Mouse (Mus musculus) thymus, adult 2 months (tissue): ENCODE measurements around the gene Olfr373. TPM values are rescaled to one million over a fixed set of nuclear protein-coding genes. Genes with fewer than 3 reads are reported as not detected.

Experiments used
- DNase-seq: peaks from one replicate; pipeline ENCODE4 v3.0.0; 2021
- H3K27ac ChIP-seq: fragments of 200-500 bp; 2 replicates; pipeline ENCODE4 v1.5.1; 2012; ENCODE audit warnings: low read length, control low read depth; ENCODE audit not compliant: control insufficient read depth, insufficient read depth
- H3K27me3 ChIP-seq: fragments of 200-500 bp; 2 replicates; pipeline ENCODE4 v1.6.1; 2012; ENCODE audit warnings: mild to moderate bottlenecking, low read length, moderate library complexity, mixed read lengths; ENCODE audit not compliant: control insufficient read depth, insufficient read depth
- H3K36me3 ChIP-seq: fragments of 200-500 bp; 2 replicates; pipeline ENCODE4 v1.6.1; 2012; ENCODE audit warnings: mild to moderate bottlenecking, low read length, moderate library complexity; ENCODE audit not compliant: control insufficient read depth, insufficient read depth
- H3K4me1 ChIP-seq: fragments of 200-500 bp; replicated peaks from 2 replicates; pipeline ENCODE4 v1.6.1; 2012; ENCODE audit warnings: low read length; ENCODE audit not compliant: control insufficient read depth, insufficient read depth
- H3K4me3 ChIP-seq: fragments of 200-500 bp; 2 replicates; pipeline ENCODE4 v1.5.1; 2012; ENCODE audit warnings: mild to moderate bottlenecking, low read length, control low read depth, moderate library complexity; ENCODE audit not compliant: control insufficient read depth, insufficient read depth
- CTCF ChIP-seq: fragments of 200-500 bp; IDR thresholded peaks from 2 replicates; pipeline ENCODE4 v1.5.1; 2012; ENCODE audit warnings: mild to moderate bottlenecking, control low read depth, low read length, moderate library complexity, borderline replicate concordance; ENCODE audit not compliant: control insufficient read depth, poor library complexity, insufficient read depth; ENCODE audit errors: extremely low read depth
- POLR2A ChIP-seq: fragments of 200-500 bp; IDR thresholded peaks from 2 replicates; pipeline ENCODE4 v1.6.1; 2012; ENCODE audit warnings: mild to moderate bottlenecking, low read length, control low read depth, moderate library complexity; ENCODE audit not compliant: control insufficient read depth, poor library complexity, insufficient read depth; ENCODE audit errors: extremely low read depth
- WGBS: fragments of 180-500 bp; shearing (Covaris S2); methylation state at CpG from one replicate; pipeline ENCODE4 v1.1.7; 2018; 5-methylcytosine and 5-hydroxymethylcytosine counted together
- polyA plus RNA-seq: library from polyadenylated mRNA; depleted of rRNA; stranded (reverse); fragments of >200 nt; gene quantifications from 2 replicates; pipeline ENCODE4 v1.2.3, GENCODE M21; 2012

The Olfr373 gene
- polyA plus RNA-seq, 1 experiment: not detected

DNA sequence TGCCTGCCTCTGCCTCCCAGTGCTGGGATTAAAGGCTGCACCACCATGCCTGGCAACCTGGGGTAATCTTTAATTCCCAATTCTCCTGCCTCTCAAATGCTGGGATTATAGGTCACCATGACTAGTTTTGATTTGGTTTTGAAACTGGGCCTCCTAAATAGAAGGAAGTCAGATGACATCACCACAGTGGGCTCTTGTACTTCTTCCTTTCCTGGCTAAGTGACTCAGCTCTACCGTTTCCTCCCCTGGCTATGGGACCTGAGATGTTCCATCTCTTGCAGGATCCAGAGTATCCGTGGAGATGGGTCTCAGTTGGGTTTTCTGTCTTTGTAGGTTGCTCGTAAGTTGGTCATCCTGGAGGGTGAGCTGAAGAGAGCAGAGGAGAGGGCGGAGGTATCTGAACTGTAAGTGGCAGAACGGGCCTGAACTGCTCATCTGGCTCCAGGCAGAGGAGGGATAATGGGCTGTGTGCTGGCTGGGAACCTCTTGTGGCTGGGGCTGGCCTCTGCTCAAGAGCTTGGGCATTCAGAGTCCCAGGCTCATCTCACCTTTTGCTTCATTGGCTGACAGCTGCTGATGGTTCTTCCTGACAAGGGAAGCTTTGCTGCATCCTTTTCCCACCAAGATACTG lies 61.5 kb downstream of the Olfr373 start:
- no peak overlapping the region for H3K27ac ChIP-seq
- peaks cover 76% of the 10 kb centered on the region for H3K36me3 ChIP-seq
- no peak overlapping the region for H3K4me3 ChIP-seq
- TF ChIP-seq CTCF: no peak
- no peak for TF ChIP-seq POLR2A
- H3K4me1 ChIP-seq: no peaks in the 10 kb centered on the region; the same call in 1 of the 2 replicates
- H3K27me3 ChIP-seq: no peaks in the 10 kb centered on the region
- WGBS: 78% methylated on average over 5 of the region's 5 CpGs
- DNase-seq: no peak

DNA sequence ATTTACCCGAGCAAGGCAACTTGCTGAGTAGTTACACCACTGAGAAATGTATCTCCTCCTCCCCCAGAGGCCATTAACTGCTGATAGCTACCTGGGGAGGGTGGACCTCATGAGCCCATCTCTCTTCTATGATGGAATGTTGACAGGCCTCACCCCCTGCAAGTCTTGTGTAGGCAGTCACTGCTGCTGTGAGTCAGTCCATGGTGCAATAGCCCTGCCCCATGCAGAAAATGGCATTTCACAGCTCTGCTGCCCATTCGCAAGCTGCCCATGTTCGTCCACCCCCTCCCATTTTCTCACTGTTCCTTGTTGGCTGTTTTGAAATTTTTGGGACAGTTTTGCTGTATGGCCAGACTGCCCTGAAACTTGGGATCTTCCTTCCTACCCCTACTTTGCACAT lies 62.5 kb downstream of the Olfr373 start:
- WGBS: 98% methylated on average over 3 of the region's 3 CpGs
- H3K4me3 ChIP-seq: no peak overlapping the region
- no peak overlapping the region for H3K27ac ChIP-seq
- no peak for TF ChIP-seq CTCF
- TF ChIP-seq POLR2A: no peak
- H3K27me3 ChIP-seq: no peaks in the 10 kb centered on the region
- no peaks in the 10 kb centered on the region; the same call in 1 of the 2 replicates for H3K4me1 ChIP-seq
- DNase-seq: no peak
- peaks cover 86% of the 10 kb centered on the region for H3K36me3 ChIP-seq

DNA sequence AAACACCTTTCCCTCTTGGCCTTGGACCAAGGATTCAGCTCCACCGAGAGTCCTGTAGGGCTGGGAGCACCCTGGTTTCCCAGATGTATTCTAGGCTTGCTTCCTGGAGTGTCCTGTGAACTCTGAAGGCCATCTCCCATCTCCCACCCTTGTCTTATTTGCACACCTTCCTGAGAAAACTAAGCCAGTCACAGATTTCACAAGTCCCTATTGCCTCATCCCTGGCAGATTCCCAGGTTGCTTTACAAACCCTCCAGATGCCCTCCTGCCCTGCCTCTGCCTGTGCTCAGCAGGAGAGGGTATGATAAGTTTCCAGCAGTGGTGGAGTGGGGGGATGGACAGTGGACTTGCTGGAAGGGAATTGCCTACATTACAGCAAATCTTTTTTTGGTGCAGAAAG lies 63.1 kb downstream of the Olfr373 start:
- no peak for TF ChIP-seq CTCF
- TF ChIP-seq POLR2A: no peak
- DNase-seq: no peak
- 93% methylated on average over 1 of the region's 1 CpGs for WGBS

DNA sequence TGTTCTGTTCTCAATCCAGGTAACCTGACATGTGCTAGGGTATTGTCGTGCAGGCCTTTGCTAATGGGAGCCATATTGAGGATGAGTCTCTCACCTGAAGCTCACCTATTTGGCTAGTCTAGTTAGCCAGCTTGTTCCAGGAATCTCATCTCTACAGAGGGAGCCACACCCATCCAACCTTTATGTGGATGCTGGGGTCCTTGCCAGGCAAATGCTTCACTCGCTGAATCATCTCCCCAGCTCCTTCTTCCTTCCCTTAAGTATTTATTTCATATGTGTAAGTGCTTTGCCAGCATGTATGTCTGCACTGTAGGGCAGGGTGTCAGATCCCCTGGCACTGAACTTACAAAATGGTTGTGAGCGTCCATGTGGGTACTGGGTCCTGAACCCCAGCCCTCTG lies 63.6 kb downstream of the Olfr373 start:
- no peak for DNase-seq
- peaks cover 87% of the 10 kb centered on the region for H3K36me3 ChIP-seq
- no peaks in the 10 kb centered on the region; the same call in 1 of the 2 replicates for H3K4me1 ChIP-seq
- H3K27ac ChIP-seq: no peak overlapping the region
- WGBS: 92% methylated on average over 3 of the region's 3 CpGs
- no peak overlapping the region for H3K4me3 ChIP-seq
- H3K27me3 ChIP-seq: no peaks in the 10 kb centered on the region
- no peak for TF ChIP-seq CTCF

More for the DNA sequence above, 63.1 kb downstream of the Olfr373 start:
- H3K36me3 ChIP-seq: peaks cover 87% of the 10 kb centered on the region
- H3K27me3 ChIP-seq: no peaks in the 10 kb centered on the region
- no peaks in the 10 kb centered on the region; the same call in 1 of the 2 replicates for H3K4me1 ChIP-seq
- no peak overlapping the region for H3K27ac ChIP-seq
- no peak overlapping the region for H3K4me3 ChIP-seq

DNA sequence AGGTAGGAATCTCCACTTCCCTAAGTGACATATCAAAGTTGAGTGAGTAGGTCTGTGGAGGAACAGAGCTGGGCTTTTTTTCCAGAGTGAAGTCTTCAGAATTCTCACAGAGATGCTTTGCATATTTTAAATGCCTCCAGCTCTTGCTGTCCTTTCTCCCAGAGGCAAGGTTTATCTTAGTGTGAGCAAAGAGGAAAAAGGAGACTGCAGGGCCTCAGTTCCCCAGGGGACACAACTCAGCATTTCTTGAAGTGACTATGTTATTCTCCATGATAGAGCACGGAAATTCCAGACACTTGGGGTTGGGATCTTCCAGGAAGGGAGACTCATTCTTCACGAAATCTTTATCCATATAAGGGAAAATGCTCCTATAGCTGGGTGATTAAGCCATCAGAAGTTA lies 64.3 kb downstream of the Olfr373 start:
- DNase-seq: no peak
- 90% methylated on average over 2 of the region's 2 CpGs for WGBS
- Histone ChIP-seq H3K27me3 (no peaks in the 10 kb centered on the region), H3K4me1 (no peaks in the 10 kb centered on the region; the same call in 1 of the 2 replicates), H3K27ac (no peak overlapping the region), H3K4me3 (no peak overlapping the region), H3K36me3 (peaks cover 84% of the 10 kb centered on the region)
- TF ChIP-seq POLR2A (no peak), CTCF (no peak)

DNA sequence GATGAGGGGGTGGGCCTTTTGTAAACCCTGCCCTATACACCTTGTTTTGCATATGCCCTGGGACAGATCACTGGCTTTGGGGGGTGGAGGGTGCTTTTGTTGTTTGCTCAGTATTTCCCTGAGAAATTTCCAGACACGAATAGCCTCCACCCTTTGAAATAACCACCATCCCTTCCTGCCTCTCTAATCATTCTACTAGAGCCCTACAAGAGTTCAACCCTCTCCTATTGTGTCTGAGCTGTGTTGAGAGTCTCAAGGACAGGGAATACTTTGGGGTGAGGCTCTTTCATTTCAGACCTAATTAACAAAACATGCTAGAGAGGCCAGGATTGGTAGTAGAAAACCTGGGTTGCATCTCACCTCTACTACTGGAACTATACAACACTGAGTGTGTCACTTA lies 66.1 kb downstream of the Olfr373 start:
- Histone ChIP-seq H3K4me3 (no peak overlapping the region), H3K27me3 (no peaks in the 10 kb centered on the region), H3K4me1 (no peaks in the 10 kb centered on the region; the same call in 1 of the 2 replicates), H3K27ac (no peak overlapping the region), H3K36me3 (peaks cover 80% of the 10 kb centered on the region)
- 97% methylated on average over 1 of the region's 1 CpGs for WGBS
- no peak for DNase-seq
- TF ChIP-seq CTCF: no peak
- TF ChIP-seq POLR2A: no peak
